Mouse (Mus musculus): ENCODE data around the gene Tbc1d32.

GRCm38 (mm10) chr10:56024579-56024978, 203.9 kb downstream of the Tbc1d32 start:
- TF ChIP-seq CTCF (conservative IDR thresholded peaks at IDR 0.05; ENCODE audit: low read length) (no peak), POU5F1 (IDR thresholded peaks at IDR 0.05; ENCODE audit: borderline replicate concordance, low read length) (no peak)
